Mouse (Mus musculus) limb, embryonic 11.5 days (tissue): ENCODE measurements around the gene Pla2g4c. TPM values are rescaled to one million over a fixed set of nuclear protein-coding genes. Genes with fewer than 3 reads are reported as not detected.
A peak's percentile ranks its signal among the peaks of the same experiment; 100 is the strongest.
"Not testable (repeated sequence)": the region's sequence is repeated elsewhere in the genome, so short reads cannot be mapped to it uniquely, and the experiment has no call there.

ENCODE experiments used
- ATAC-seq: fragments of 200-750 bp; cut with Nextera tagmentation; 2 replicates; pipeline ENCODE4 v1.8.0; 2017; ENCODE audit warnings: low read depth; ENCODE audit not compliant: insufficient number of reproducible peaks, low FRiP score, low TSS enrichment
- DNase-seq: peaks from one replicate; pipeline ENCODE4 v3.0.0-alpha.2; 2015; ENCODE audit warnings: low spot score
- H3K27ac ChIP-seq: fragments of 300-500 bp; sonication (generic); replicated peaks from 2 replicates; pipeline ENCODE4 v1.5.1; 2014; ENCODE audit warnings: low read depth, mild to moderate bottlenecking, low read length
- H3K27me3 ChIP-seq: fragments of 300-500 bp; sonication (generic); 2 replicates; pipeline ENCODE4 v1.6.1; 2014; ENCODE audit warnings: mild to moderate bottlenecking, low read length, mixed read lengths; ENCODE audit not compliant: control insufficient read depth, insufficient read depth
- H3K36me3 ChIP-seq: fragments of 300-500 bp; sonication (generic); 2 replicates; pipeline ENCODE4 v1.6.1; 2014; ENCODE audit warnings: mild to moderate bottlenecking, low read length, moderate library complexity, mixed read lengths; ENCODE audit not compliant: control insufficient read depth, insufficient read depth
- H3K4me1 ChIP-seq: fragments of 300-500 bp; sonication (generic); 2 replicates; pipeline ENCODE4 v1.6.1; 2014; ENCODE audit warnings: low read length, mixed read lengths; ENCODE audit not compliant: control insufficient read depth, insufficient read depth
- H3K4me2 ChIP-seq: fragments of 300-500 bp; sonication (generic); 2 replicates; pipeline ENCODE4 v1.6.1; 2014; ENCODE audit warnings: low read depth, mild to moderate bottlenecking, moderate library complexity; ENCODE audit not compliant: severe bottlenecking
- H3K4me3 ChIP-seq: fragments of 300-500 bp; sonication (generic); 2 replicates; pipeline ENCODE4 v1.5.1; 2014; ENCODE audit warnings: low read depth, low read length
- H3K9ac ChIP-seq: fragments of 300-500 bp; sonication (generic); 2 replicates; pipeline ENCODE4 v1.6.1; 2014; ENCODE audit warnings: mild to moderate bottlenecking, low read length
- H3K9me3 ChIP-seq: fragments of 300-500 bp; sonication (generic); 2 replicates; pipeline ENCODE4 v1.6.1; 2016; ENCODE audit warnings: low read length; ENCODE audit not compliant: control insufficient read depth
- WGBS: fragments of 180-500 bp; shearing (Covaris S2); extraction: QIAGEN DNeasy Blood & Tissue Kit; methylation state at CpG from one replicate; pipeline ENCODE4 v1.1.7; 2014; 5-methylcytosine and 5-hydroxymethylcytosine counted together
- polyA plus RNA-seq: library from polyadenylated mRNA; unstranded; fragments of >200 nt; fragmentation: Nextera tagmentation; extraction: Ambion mirVana; gene quantifications from 2 replicates; pipeline ENCODE4 v1.2.1, GENCODE M21; 2014

The Pla2g4c gene
- polyA plus RNA-seq, result 1.8 and 1.9 TPM in 2 replicates

DNA sequence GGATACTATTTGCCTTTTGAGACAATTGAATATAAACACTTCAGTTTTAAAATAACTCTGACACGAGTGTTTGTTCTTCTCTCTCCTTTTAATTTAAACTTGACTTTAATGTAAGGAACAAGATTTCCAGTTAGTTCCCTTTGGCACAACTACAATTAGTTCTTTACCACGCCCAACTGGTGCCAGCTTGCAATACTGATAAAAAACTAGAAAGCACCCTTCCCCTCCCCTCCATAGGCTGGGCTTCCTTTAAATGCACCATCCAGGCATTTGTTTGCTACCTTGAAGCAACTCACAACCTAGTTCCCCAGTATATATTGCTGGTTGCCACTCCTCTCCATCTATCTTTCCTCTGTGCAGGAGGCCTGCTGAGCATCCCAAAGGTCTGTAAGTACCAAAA lies at the start of gene Pla2g4c:
Gene Pla2g4c, plus strand, starts transcription at position 340 of the 400 bp plus-strand sequence.
- no peak within 1 kb of the TSS for H3K27ac ChIP-seq
- no peak within 1 kb of the TSS for H3K9ac ChIP-seq
- no peak within 1 kb of the TSS for H3K4me3 ChIP-seq
- no peak for ATAC-seq
- H3K27me3 ChIP-seq, result no peaks in the 10 kb centered on the region
- no peaks in the 10 kb centered on the region for H3K4me1 ChIP-seq
- WGBS, result 94% methylated on average over 2 of the region's 2 CpGs
- DNase-seq, result no peak
- H3K36me3 ChIP-seq, result no peaks in the 10 kb centered on the region
- no peak within 1 kb of the TSS for H3K4me2 ChIP-seq
- H3K9me3 ChIP-seq, result no peaks in the 10 kb centered on the region

DNA sequence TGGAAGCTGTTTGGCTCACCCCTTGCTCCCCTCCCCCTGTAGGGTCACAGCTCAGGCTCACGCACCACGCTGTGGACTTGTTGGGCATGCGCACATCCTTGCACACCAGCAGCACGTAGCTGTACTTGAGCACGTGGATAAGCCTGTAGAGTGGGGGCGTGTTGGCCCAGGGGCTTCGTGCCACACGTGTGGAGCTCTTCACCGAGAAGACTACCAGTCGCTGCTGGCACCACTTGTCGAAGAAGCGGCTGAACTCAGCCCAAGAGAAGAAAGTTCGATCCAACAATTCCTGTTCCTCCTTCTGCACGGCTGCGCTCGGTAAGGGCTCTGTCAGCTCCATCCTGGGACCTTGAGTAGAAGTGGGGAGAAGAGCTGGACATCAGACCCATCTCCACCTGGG lies 47.4 kb upstream of the Pla2g4c start, which contains the start of gene Lig1:
Gene Lig1, plus strand, starts transcription at position 203 of the 400 bp plus-strand sequence.
- Histone ChIP-seq H3K9ac (peak within 1 kb of the TSS; percentile 78), H3K27me3 (no peaks in the 10 kb centered on the region), H3K27ac (peak within 1 kb of the TSS; percentile 62; the same call in 1 of the 2 replicates), H3K4me3 (peak within 1 kb of the TSS; percentile 52), H3K4me1 (no peaks in the 10 kb centered on the region), H3K36me3 (peaks cover 7% of the 10 kb centered on the region; the same call in 1 of the 2 replicates), H3K9me3 (no peaks in the 10 kb centered on the region), H3K4me2 (peak within 1 kb of the TSS; percentile 76)
- no peak for DNase-seq
- no peak for ATAC-seq
- 96% methylated on average over 16 of the region's 16 CpGs for whole genome bisulfite sequencing

DNA sequence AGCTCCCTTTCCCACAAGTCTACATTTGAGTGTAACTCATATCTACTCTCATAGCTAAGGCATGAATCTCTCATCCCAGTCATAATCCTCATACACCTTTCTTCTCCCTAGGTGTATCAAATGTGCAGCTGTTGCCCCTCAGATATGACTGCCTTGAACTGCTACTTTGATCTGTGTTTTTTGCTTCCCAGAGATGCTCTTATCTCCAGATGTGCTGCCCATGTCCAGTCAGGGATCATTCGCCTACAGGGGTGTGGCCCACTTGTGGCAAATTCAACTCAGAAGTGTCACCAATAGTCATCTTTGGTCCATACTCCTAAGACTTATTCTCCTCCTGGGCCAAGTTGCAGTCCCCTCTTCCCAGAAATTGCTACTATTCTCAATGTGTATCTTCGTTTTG lies 46.6 kb upstream of the Pla2g4c start:
- WGBS, result 30% methylated on average over 2 of the region's 2 CpGs
- H3K4me2 ChIP-seq, result peak overlapping the region; percentile 76
- ATAC-seq (0 out of 2 replicates have a peak, but pooled peaks have one; percentile 0), DNase-seq (no peak)
- H3K9ac ChIP-seq, result peak overlapping the region; percentile 78
- no peaks in the 10 kb centered on the region for H3K27me3 ChIP-seq
- no peaks in the 10 kb centered on the region for H3K4me1 ChIP-seq
- peak overlapping the region; percentile 52 for H3K4me3 ChIP-seq
- H3K27ac ChIP-seq, result peak overlapping the region; percentile 62; the same call in 1 of the 2 replicates
- H3K9me3 ChIP-seq, result no peaks in the 10 kb centered on the region
- peaks cover 11% of the 10 kb centered on the region for H3K36me3 ChIP-seq

DNA sequence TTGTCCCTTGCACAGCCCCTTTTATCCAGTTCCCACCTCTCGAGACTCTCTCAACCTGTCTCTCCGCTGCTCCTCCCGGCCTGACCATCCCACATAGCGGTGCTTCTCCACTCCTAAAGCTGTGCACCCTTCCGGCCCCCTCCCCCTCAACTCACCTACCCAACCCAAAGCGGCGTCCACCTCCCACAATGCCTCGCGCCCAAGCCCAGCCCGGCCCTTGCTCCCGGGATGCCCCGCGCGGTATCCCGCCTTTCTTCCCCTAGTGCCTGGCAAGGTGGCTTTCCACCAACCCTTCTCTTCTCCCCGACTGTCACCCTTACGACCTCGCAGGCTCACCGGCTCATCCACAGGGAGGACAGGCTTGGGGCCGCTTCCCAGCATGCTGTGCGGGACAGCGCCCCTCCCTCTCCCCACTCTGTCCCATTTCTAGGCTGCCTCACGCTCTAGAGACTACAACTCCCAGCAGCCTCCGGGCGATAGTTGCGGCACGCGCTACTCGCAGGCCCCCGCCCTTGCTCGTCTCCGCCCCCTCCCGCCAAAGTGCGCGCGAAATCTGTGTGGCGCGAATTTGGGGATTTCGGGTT lies 46.1 kb upstream of the Pla2g4c start, which contains the start of gene Zswim9:
Gene Zswim9, minus strand, starts transcription at position 414 of the 584 bp plus-strand sequence.
- Histone ChIP-seq H3K9me3 (no peaks in the 10 kb centered on the region), H3K9ac (peak within 1 kb of the TSS; percentile 78), H3K27me3 (no peaks in the 10 kb centered on the region), H3K4me3 (peak within 1 kb of the TSS; percentile 52), H3K27ac (peak within 1 kb of the TSS; percentile 62; the same call in 1 of the 2 replicates), H3K4me2 (peak within 1 kb of the TSS; percentile 76), H3K4me1 (no peaks in the 10 kb centered on the region), H3K36me3 (peaks cover 13% of the 10 kb centered on the region)
- ATAC-seq, result peak; percentile 98
- under 1% methylated on average over 38 of the region's 39 CpGs for WGBS
- peak; percentile 95 for DNase-seq

DNA sequence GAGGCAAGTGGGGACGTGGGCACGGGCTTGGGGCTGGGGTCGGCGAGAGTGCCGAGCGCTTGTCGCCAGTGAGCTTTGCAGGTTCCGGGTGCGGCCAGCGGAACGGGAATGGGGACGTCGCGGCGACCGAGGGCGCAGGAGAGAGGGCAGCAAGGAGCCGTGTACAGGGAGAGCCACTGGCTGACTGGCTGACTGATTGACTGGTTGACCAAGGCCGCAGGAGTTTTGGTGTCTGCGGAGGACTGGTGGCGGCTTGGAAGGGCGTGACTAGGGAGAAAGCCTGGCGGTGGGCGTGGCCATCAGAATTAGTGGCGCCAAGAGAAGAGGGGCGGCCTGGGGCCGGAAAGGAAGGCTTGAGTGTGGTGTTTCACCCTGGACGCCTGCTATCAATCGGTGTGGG lies 45.5 kb upstream of the Pla2g4c start:
- DNase-seq, H3K4me1 ChIP-seq, H3K27ac ChIP-seq, H3K27me3 ChIP-seq, H3K9me3 ChIP-seq: not testable (repeated sequence)
- ATAC-seq, result peak; percentile 69
- peaks cover 13% of the 10 kb centered on the region for H3K36me3 ChIP-seq
- peak overlapping the region; percentile 76; the same call in 1 of the 2 replicates for H3K4me2 ChIP-seq
- 0% methylated on average over 8 of the region's 29 CpGs for WGBS
- peak overlapping the region; percentile 52 for H3K4me3 ChIP-seq
- peak overlapping the region; percentile 78; the same call in 1 of the 2 replicates for H3K9ac ChIP-seq

DNA sequence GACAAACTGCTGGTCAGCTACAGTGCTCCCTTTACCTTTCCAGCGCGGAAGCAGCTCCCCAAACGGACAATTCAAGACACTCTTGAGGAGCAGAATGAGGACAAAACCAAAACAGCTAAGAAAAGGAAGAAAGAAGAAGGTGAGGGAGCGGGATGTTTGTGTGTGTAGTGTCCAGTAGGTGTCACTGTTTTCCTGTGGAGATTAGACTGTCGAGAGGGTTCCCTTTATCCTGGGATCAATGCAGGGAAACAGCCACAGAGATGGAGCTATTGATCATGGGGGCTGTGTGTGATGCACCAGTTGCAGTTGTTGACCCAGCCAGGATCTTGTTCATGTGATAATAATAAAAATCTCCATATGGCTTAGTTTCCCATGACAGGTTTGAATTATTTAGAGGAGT lies 35.8 kb upstream of the Pla2g4c start:
- no peaks in the 10 kb centered on the region for H3K4me1 ChIP-seq
- WGBS, result 67% methylated on average over 5 of the region's 5 CpGs

DNA sequence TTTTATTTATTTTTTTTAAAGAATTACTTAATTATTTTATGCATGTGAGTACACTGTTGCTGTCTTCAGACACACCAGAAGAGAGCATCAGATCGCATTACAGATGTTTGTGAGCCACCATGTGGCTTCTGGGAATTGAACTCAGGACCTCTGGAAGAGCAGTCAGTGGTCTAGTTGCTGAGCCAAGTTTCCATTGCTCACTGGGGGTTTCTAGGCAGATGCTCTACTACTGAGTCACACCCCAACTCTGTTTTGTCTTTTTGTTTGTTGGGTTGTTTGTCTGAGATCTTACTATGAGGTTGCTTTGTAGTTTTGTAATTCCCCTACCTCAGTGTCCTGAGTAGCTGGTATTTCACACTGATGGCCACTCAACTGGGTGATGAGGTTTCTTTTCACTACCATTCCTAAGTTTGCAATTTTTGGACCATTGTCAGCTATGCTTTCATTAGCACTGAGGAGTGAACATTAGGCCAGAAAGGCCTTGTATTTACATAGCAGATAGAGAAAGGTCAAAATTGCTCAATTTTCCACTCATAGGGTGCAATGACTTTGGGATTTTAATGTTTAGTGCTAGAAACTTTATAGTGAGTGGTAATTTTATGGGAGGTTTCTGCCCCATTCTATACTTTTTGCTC lies 34.3 kb upstream of the Pla2g4c start:
- no peaks in the 10 kb centered on the region for H3K9me3 ChIP-seq
- H3K4me3 ChIP-seq, result no peak overlapping the region
- no peak overlapping the region for H3K27ac ChIP-seq
- H3K9ac ChIP-seq, result no peak overlapping the region
- no peak for ATAC-seq
- no peaks in the 10 kb centered on the region for H3K27me3 ChIP-seq
- H3K4me2 ChIP-seq, result no peak overlapping the region
- 96% methylated on average over 1 of the region's 1 CpGs for WGBS
- peaks cover 26% of the 10 kb centered on the region for H3K36me3 ChIP-seq
- no peak for DNase-seq
- H3K4me1 ChIP-seq, result no peaks in the 10 kb centered on the region

More for the DNA sequence above, 35.8 kb upstream of the Pla2g4c start:
- Histone ChIP-seq H3K9me3 (no peaks in the 10 kb centered on the region), H3K36me3 (peaks cover 24% of the 10 kb centered on the region), H3K9ac (no peak overlapping the region), H3K4me2 (no peak overlapping the region), H3K27ac (no peak overlapping the region), H3K4me3 (no peak overlapping the region), H3K27me3 (no peaks in the 10 kb centered on the region)
- ATAC-seq (0 out of 2 replicates have a peak, but pooled peaks have one; percentile 44), DNase-seq (no peak)

DNA sequence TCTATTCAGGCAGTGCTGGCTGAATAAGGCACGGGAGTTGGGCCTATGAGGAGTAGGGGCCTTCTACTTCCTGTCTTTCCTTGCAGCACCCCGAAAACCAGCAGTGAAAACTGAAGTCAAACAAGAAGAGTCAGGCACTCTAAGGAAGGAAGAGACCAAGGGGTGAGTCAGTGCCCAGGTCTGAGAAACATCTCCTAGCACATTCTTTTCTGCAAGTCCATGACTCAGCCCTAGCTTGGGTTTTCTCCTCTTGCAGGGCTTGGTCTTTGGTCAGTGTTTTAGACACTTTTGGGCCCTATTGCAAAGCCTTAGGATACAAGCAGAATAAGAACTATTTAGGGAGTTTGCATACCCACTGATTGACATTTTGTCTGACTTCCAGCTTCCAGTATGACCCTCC lies 33.1 kb upstream of the Pla2g4c start:
- H3K4me2 ChIP-seq, result no peak overlapping the region
- H3K9me3 ChIP-seq, result no peaks in the 10 kb centered on the region
- no peak for ATAC-seq
- no peak for DNase-seq
- peaks cover 31% of the 10 kb centered on the region for H3K36me3 ChIP-seq
- 87% methylated on average over 2 of the region's 2 CpGs for WGBS
- no peak overlapping the region for H3K9ac ChIP-seq
- no peak overlapping the region for H3K27ac ChIP-seq
- H3K4me1 ChIP-seq, result no peaks in the 10 kb centered on the region
- H3K4me3 ChIP-seq, result no peak overlapping the region
- H3K27me3 ChIP-seq, result no peaks in the 10 kb centered on the region
